24 mouse cellular contexts compared by ENCODE assay signal in the genomic region with DNA sequence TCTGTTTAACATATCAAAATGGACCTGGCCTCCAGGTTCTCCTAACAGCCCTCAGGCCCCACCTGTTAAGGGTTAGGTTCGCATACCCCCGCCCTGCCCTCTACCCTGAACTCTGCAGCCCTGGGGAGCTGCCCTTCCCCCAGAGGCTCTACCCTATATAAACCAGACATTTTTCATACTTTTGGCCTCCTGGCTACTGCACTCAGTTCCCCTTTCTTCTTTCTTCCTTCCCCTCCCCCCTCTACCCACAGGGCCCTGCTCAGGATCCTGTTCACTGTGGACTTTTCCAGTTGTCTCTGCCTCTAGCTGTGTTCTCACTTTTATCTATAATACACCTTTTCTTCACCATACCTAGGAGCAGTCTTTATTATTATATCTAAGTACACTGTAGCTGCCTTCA.
A peak's percentile ranks its signal among the peaks of the same experiment; 100 is the strongest.
DNase-seq lines count a peak whose midpoint lies in the region; ATAC-seq and TF ChIP-seq lines count a peak whose summit lies in the region.
"Had no signal": no experiment of that assay in that cellular context is flagged by ENCODE, and none has a peak within 500 bp of the region (broad histone marks: within the 10 kb centered on the region; RNA-seq: fewer than 3 reads in every experiment).

No protein-coding gene starts in this region.

- 80% methylated on average over 2 of the region's 2 CpGs for WGBS in forebrain, embryonic 14.5 days
- WGBS in thymus, adult 2 months = 58% methylated on average over 2 of the region's 2 CpGs
- WGBS in hindbrain, embryonic 12.5 days = 75% methylated on average over 2 of the region's 2 CpGs

- H3K36me3 ChIP-seq in CH12.LX (replicated peaks in 1 of 2; ENCODE audit: control insufficient read depth in 1 of 2, insufficient read depth in 1 of 2, low read length in 1 of 2) = no peaks in the 10 kb centered on the region
- H3K36me3 ChIP-seq in forebrain, embryonic 14.5 days (ENCODE audit: control insufficient read depth, insufficient read depth, low read length) = no peaks in the 10 kb centered on the region
- H3K36me3 ChIP-seq in thymus, adult 2 months (ENCODE audit: control insufficient read depth, insufficient read depth, low read length) = no peaks in the 10 kb centered on the region
- no peaks in the 10 kb centered on the region for H3K36me3 ChIP-seq in hindbrain, embryonic 12.5 days
- H3K36me3 ChIP-seq: forebrain, embryonic 10.5 days; intestine, embryonic 15.5 days; liver, embryonic 13.5 days; neural tube, embryonic 12.5 days had no signal

- no peaks in the 10 kb centered on the region for H3K9me3 ChIP-seq in CH12.LX (replicated peaks; ENCODE audit: low read length)
- no peaks in the 10 kb centered on the region for H3K9me3 ChIP-seq in forebrain, embryonic 14.5 days (replicated peaks; ENCODE audit: control insufficient read depth, low read length)
- no peaks in the 10 kb centered on the region for H3K9me3 ChIP-seq in hindbrain, embryonic 12.5 days (replicated peaks)
- H3K9me3 ChIP-seq: forebrain, embryonic 10.5 days; intestine, embryonic 15.5 days; liver, embryonic 13.5 days; neural tube, embryonic 12.5 days had no signal

- peaks cover 0 to 14% of the 10 kb centered on the region in 2 experiments; a peak in 2 of 4 replicates for H3K4me1 ChIP-seq in CH12.LX (ENCODE audit: control insufficient read depth in 1 of 2, insufficient read depth in 2 of 2)
- no peaks in the 10 kb centered on the region for H3K4me1 ChIP-seq in forebrain, embryonic 14.5 days (ENCODE audit: control insufficient read depth, insufficient read depth, low read length)
- H3K4me1 ChIP-seq in thymus, adult 2 months (replicated peaks; ENCODE audit: control insufficient read depth, insufficient read depth, low read length) = no peaks in the 10 kb centered on the region
- no peaks in the 10 kb centered on the region for H3K4me1 ChIP-seq in hindbrain, embryonic 12.5 days
- H3K4me1 ChIP-seq: forebrain, embryonic 10.5 days; intestine, embryonic 15.5 days; liver, embryonic 13.5 days; neural tube, embryonic 12.5 days had no signal

- TF ChIP-seq EP300 in CH12.LX (IDR thresholded peaks at IDR 0.05; ENCODE audit: low read length) = no peak

- TF ChIP-seq POLR2A in CH12.LX (IDR thresholded peaks at IDR 0.05; ENCODE audit: low read depth, low read length) = no peak
- TF ChIP-seq POLR2A in thymus, adult 2 months (IDR thresholded peaks at IDR 0.05; ENCODE audit: control insufficient read depth, extremely low read depth, insufficient read depth, low read length, poor library complexity) = no peak

- dilution Hi-C loops in CH12.LX (cut with MboI; ENCODE audit: extremely low pct_ligation_motif_present, extremely low pct_unique_long_range_greater_than_20kb, low sequenced_read_pairs) = no loop called here

- ATAC-seq in common myeloid progenitor, adult 5-6 weeks (replicated peaks; ENCODE audit: low read depth, poor library complexity, severe bottlenecking) = peak; percentile 97
- ATAC-seq in megakaryocyte progenitor cell, adult 5-6 weeks (replicated peaks; ENCODE audit: poor library complexity) = peak; percentile 96
- ATAC-seq in forebrain, embryonic 14.5 days = no peak
- ATAC-seq in hindbrain, embryonic 12.5 days (ENCODE audit: low FRiP score) = no peak
- ATAC-seq: forebrain, postnatal 0 days; hindbrain, embryonic 16.5 days; intestine, embryonic 15.5 days had no signal

- peak; percentile 33 to 51 for DNase-seq in B cell, adult 2 months
- peak; percentile 44 for DNase-seq in CH12.LX (ENCODE audit: extremely low read depth)
- DNase-seq in forebrain, embryonic 14.5 days (ENCODE audit: low spot score) = no peak
- no peak for DNase-seq in thymus, adult 2 months
- DNase-seq: adrenal gland, postnatal 14 days; cerebellum, adult 8-10 months; cerebellum, postnatal 36 days; forebrain, postnatal 0 days; gastrocnemius, postnatal 14 days; heart, postnatal 36 days; kidney, adult 8-10 months; kidney, postnatal 14 days; liver, embryonic 13.5 days; lung, embryonic 14.5 days; midbrain, embryonic 14.5 days; retina, postnatal 1 day had no signal

- in situ Hi-C loops in CH12.LX (cut with MboI; ENCODE audit: low pct_ligation_motif_present, low pct_unique_long_range_greater_than_20kb, low sequenced_read_pairs) = no loop called here

- no peak overlapping the region for H3K27ac ChIP-seq in CH12.LX (ENCODE audit: insufficient read depth, low read depth)
- H3K27ac ChIP-seq in forebrain, embryonic 14.5 days (ENCODE audit: low read depth, low read length) = no peak overlapping the region
- H3K27ac ChIP-seq in thymus, adult 2 months (ENCODE audit: control insufficient read depth, insufficient read depth, low read length) = no peak overlapping the region
- H3K27ac ChIP-seq in hindbrain, embryonic 12.5 days = no peak overlapping the region
- H3K27ac ChIP-seq: forebrain, embryonic 10.5 days; intestine, embryonic 15.5 days; liver, embryonic 13.5 days; neural tube, embryonic 12.5 days; stomach, postnatal 0 days had no signal

- no peak overlapping the region for H3K4me3 ChIP-seq in CH12.LX (replicated peaks in 1 of 3; ENCODE audit: low read depth in 2 of 3, low read length in 2 of 3, poor library complexity in 1 of 3)
- no peak overlapping the region for H3K4me3 ChIP-seq in forebrain, embryonic 14.5 days (ENCODE audit: low read depth, low read length)
- no peak overlapping the region for H3K4me3 ChIP-seq in thymus, adult 2 months (ENCODE audit: control insufficient read depth, insufficient read depth, low read length)
- no peak overlapping the region for H3K4me3 ChIP-seq in hindbrain, embryonic 12.5 days
- H3K4me3 ChIP-seq: forebrain, embryonic 10.5 days; intestine, embryonic 15.5 days; liver, embryonic 13.5 days; neural tube, embryonic 12.5 days had no signal

- H3K79me2 ChIP-seq in CH12.LX (replicated peaks; ENCODE audit: control insufficient read depth, extremely low read depth, insufficient read depth, poor library complexity, severe bottlenecking) = no peaks in the 10 kb centered on the region

- H3K4me2 ChIP-seq in CH12.LX (ENCODE audit: insufficient read depth, low read depth, poor library complexity, severe bottlenecking) = peak overlapping the region; percentile 16; the same call in 1 of the 2 replicates
- no peak overlapping the region for H3K4me2 ChIP-seq in forebrain, embryonic 14.5 days (ENCODE audit: low read length)
- H3K4me2 ChIP-seq in hindbrain, embryonic 12.5 days (replicated peaks) = no peak overlapping the region
- H3K4me2 ChIP-seq: intestine, embryonic 15.5 days; liver, embryonic 13.5 days; lung, embryonic 14.5 days; neural tube, embryonic 12.5 days had no signal

- TF ChIP-seq CTCF in CH12.LX (conservative IDR thresholded peaks at IDR 0.05 in 1 of 2, IDR thresholded peaks at IDR 0.05 in 1 of 2; ENCODE audit: low read depth in 2 of 2, low read length in 2 of 2) = no peak
- TF ChIP-seq CTCF in thymus, adult 2 months (IDR thresholded peaks at IDR 0.05; ENCODE audit: borderline replicate concordance, control insufficient read depth, extremely low read depth, insufficient read depth, low read length, poor library complexity) = no peak

- H3K27me3 ChIP-seq in CH12.LX (replicated peaks) = no peaks in the 10 kb centered on the region
- H3K27me3 ChIP-seq in forebrain, embryonic 14.5 days (replicated peaks; ENCODE audit: control insufficient read depth, insufficient read depth, low read length) = no peaks in the 10 kb centered on the region
- H3K27me3 ChIP-seq in thymus, adult 2 months (ENCODE audit: control insufficient read depth, insufficient read depth, low read length) = no peaks in the 10 kb centered on the region
- no peaks in the 10 kb centered on the region for H3K27me3 ChIP-seq in hindbrain, embryonic 12.5 days
- H3K27me3 ChIP-seq: intestine, embryonic 15.5 days; liver, embryonic 13.5 days; neural tube, embryonic 12.5 days had no signal

- H3K9ac ChIP-seq in CH12.LX (ENCODE audit: insufficient read depth, low read depth) = no peak overlapping the region
- H3K9ac ChIP-seq in forebrain, embryonic 14.5 days (ENCODE audit: low read length) = no peak overlapping the region
- H3K9ac ChIP-seq in hindbrain, embryonic 12.5 days = no peak overlapping the region
- H3K9ac ChIP-seq: forebrain, postnatal 0 days; intestine, embryonic 15.5 days; liver, embryonic 13.5 days; lung, embryonic 14.5 days; neural tube, embryonic 12.5 days had no signal

- no peak for TF ChIP-seq RAD21 in CH12.LX (IDR thresholded peaks at IDR 0.05; ENCODE audit: low read depth, low read length)

TF ChIP-seq in CH12.LX, 34 proteins besides CTCF, POLR2A, EP300 and RAD21:
- TF ChIP-seq MAX (IDR thresholded peaks at IDR 0.05; ENCODE audit: low read length) (no peak), CHD2 (IDR thresholded peaks at IDR 0.05; ENCODE audit: low read length) (peak; percentile 68), PAX5 (IDR thresholded peaks at IDR 0.05; ENCODE audit: low read length) (no peak), IRF4 (IDR thresholded peaks at IDR 0.05; ENCODE audit: low read depth, low read length) (0 out of 2 replicates have a peak, but pooled peaks have one; percentile 7)

Comparison
In these comparisons a context has a peak if more than half of its experiments do, and no peak if none do; other contexts are left out.
1. DNase-seq: peak in B cell, adult 2 months (2 of 2) and CH12.LX (single experiment); none in forebrain, embryonic 14.5 days (single experiment) and thymus, adult 2 months (single experiment).
2. ATAC-seq: peak in common myeloid progenitor, adult 5-6 weeks (single experiment) and megakaryocyte progenitor cell, adult 5-6 weeks (single experiment); none in forebrain, embryonic 14.5 days (single experiment) and hindbrain, embryonic 12.5 days (single experiment).